Mouse (Mus musculus) heart, embryonic 14.5 days (tissue): ENCODE measurements around the gene Myrfl. TPM values are rescaled to one million over a fixed set of nuclear protein-coding genes. Genes with fewer than 3 reads are reported as not detected.

ENCODE experiments used
- ATAC-seq: fragments of 200-750 bp; cut with Nextera tagmentation; 2 replicates; pipeline ENCODE4 v1.8.0; 2017; ENCODE audit warnings: low read depth, moderate TSS enrichment; ENCODE audit not compliant: insufficient number of reproducible peaks, insufficient read depth, low FRiP score
- H3K27ac ChIP-seq, 2 experiments: fragments of 200-500 bp in 1 of 2; fragments of 300-500 bp in 1 of 2; sonication (generic) in 1 of 2; replicated peaks in 1 of 2; 2 replicates each; pipeline ENCODE4 v1.5.1; 2012 to 2014; ENCODE audit warnings: low read depth in 2 of 2, low read length in 2 of 2, control low read depth in 1 of 2, mild to moderate bottlenecking in 1 of 2, mixed read lengths in 1 of 2; ENCODE audit not compliant: control insufficient read depth in 1 of 2, insufficient read depth in 1 of 2
- H3K27me3 ChIP-seq: fragments of 300-500 bp; sonication (generic); 2 replicates; pipeline ENCODE4 v1.6.1; 2014; ENCODE audit warnings: mild to moderate bottlenecking, low read length, control low read depth; ENCODE audit not compliant: control insufficient read depth, insufficient read depth
- H3K36me3 ChIP-seq: fragments of 300-500 bp; sonication (generic); 2 replicates; pipeline ENCODE4 v1.6.1; 2014; ENCODE audit warnings: mild to moderate bottlenecking, control low read depth, low read length, mixed read lengths; ENCODE audit not compliant: control insufficient read depth, insufficient read depth
- H3K4me1 ChIP-seq, 2 experiments: fragments of 200-500 bp in 1 of 2; fragments of 300-500 bp in 1 of 2; sonication (generic) in 1 of 2; 2 replicates each; pipeline ENCODE4 v1.6.1; 2012 to 2014; ENCODE audit warnings: low read length in 2 of 2, control low read depth in 1 of 2, mixed read lengths in 1 of 2; ENCODE audit not compliant: control insufficient read depth in 2 of 2, insufficient read depth in 2 of 2
- H3K4me2 ChIP-seq: fragments of 300-500 bp; sonication (generic); 2 replicates; pipeline ENCODE4 v1.6.1; 2014; ENCODE audit warnings: mild to moderate bottlenecking, low read length
- H3K4me3 ChIP-seq, 2 experiments: fragments of 200-500 bp in 1 of 2; fragments of 300-500 bp in 1 of 2; sonication (generic) in 1 of 2; 2 replicates each; pipeline ENCODE4 v1.5.1; 2012 to 2014; ENCODE audit warnings: low read length in 2 of 2, mild to moderate bottlenecking in 2 of 2, control low read depth in 1 of 2, low read depth in 1 of 2, moderate library complexity in 1 of 2; ENCODE audit not compliant: control insufficient read depth in 1 of 2, insufficient read depth in 1 of 2
- H3K9ac ChIP-seq: fragments of 300-500 bp; sonication (generic); 2 replicates; pipeline ENCODE4 v1.6.1; 2014; ENCODE audit warnings: mild to moderate bottlenecking, low read length
- H3K9me3 ChIP-seq: fragments of 300-500 bp; sonication (generic); 2 replicates; pipeline ENCODE4 v1.6.1; 2016; ENCODE audit warnings: low read length, control low read depth; ENCODE audit not compliant: control insufficient read depth
- WGBS: fragments of 180-500 bp; shearing (Covaris S2); extraction: QIAGEN DNeasy Blood & Tissue Kit; methylation state at CpG from one replicate; pipeline ENCODE4 v1.1.7; 2014; 5-methylcytosine and 5-hydroxymethylcytosine counted together
- polyA plus RNA-seq: library from polyadenylated mRNA; unstranded; fragments of >200 nt; fragmentation: Nextera tagmentation; extraction: Ambion mirVana; gene quantifications from 2 replicates; pipeline ENCODE4 v1.2.1, GENCODE M21; 2014

Myrfl gene
- polyA plus RNA-seq, 1 experiment from 2014 or later, result 0.26 TPM

DNA sequence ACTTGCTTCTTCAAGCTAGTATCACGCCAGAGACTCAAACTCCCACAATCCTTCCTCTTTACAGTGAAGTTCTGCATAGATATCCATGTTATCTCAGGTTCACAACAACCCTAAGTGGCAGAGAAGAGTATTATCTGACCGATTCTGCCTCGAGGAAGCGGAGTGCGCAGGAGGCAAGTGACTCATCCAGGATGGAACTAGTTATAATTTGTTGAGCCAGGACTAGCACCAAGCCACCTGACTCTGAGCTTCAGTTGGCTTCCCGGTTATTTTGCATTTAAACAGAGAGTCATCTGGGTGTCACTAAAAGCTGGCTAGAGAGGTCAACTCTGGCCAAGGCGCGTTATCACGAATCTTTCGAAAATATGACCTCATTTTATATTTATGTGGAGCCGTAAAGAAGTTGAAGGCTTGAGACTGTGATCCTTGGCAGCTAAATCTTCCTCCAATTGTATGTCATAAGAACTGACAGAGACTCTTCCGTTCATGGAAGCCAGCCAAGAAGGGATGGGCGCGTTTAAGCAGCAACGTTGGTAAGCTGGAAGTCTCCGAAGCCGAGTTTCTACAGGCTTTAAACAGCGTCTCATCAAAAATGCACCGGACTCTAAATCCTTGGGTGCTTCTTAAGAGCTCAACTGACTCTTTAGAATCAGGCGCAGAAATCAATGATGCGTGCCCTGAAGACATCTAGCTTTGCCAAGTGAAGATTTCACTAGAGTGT is 125.3 kb downstream of the Myrfl start:
- peaks cover 8% of the 10 kb centered on the region; the same call in 1 of the 2 replicates for H3K27me3 ChIP-seq
- H3K36me3 ChIP-seq, result no peaks in the 10 kb centered on the region
- H3K9me3 ChIP-seq, result no peaks in the 10 kb centered on the region
- H3K4me3 ChIP-seq, result peak overlapping the region; percentile 8 to 14; a peak in 3 of 4 replicates
- WGBS, result 22% methylated on average over 21 of the region's 21 CpGs
- peak overlapping the region; percentile 57 for H3K4me2 ChIP-seq
- H3K9ac ChIP-seq, result 0 out of 2 replicates have a peak overlapping the region, but pooled peaks have one; percentile 10
- peak overlapping the region; percentile 70 to 73 for H3K27ac ChIP-seq
- H3K4me1 ChIP-seq, result peaks cover 19 to 29% of the 10 kb centered on the region in 2 experiments
- 0 out of 2 replicates have a peak, but pooled peaks have one; percentile 41 for ATAC-seq

GRCm38 (mm10) chr10:116768642-116769041 is 128.1 kb downstream of the Myrfl start:
- no peak overlapping the region for H3K9ac ChIP-seq
- no peak overlapping the region for H3K4me3 ChIP-seq
- H3K4me2 ChIP-seq, result peak overlapping the region; percentile 31
- no peak for ATAC-seq
- no peaks in the 10 kb centered on the region for H3K36me3 ChIP-seq
- H3K9me3 ChIP-seq, result no peaks in the 10 kb centered on the region
- no peaks in the 10 kb centered on the region for H3K27me3 ChIP-seq
- H3K4me1 ChIP-seq, result peaks cover 19 to 29% of the 10 kb centered on the region in 2 experiments
- 26% methylated on average over 13 of the region's 13 CpGs for WGBS
- peak overlapping the region; percentile 12 to 37; a peak in 3 of 4 replicates for H3K27ac ChIP-seq

DNA sequence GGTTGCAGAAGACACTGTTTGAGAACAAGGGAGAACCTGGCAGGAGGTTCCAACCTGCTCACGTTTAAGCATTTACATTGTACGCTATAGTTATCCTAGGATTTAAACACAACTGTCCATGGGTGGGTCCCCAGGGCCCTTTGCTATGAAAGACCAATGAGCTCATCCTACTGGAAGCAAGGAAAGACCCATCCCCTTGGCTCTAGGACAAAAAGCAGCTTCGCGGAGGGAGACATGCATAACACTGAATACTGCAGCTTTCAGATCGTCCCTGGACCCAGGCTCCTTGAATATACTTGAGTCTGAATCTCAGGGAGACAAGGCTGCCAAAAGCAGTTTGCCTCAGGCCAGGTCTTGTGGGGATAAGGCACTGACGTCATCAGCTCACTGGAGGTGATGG is 130.2 kb downstream of the Myrfl start:
- H3K9ac ChIP-seq, result no peak overlapping the region
- no peaks in the 10 kb centered on the region for H3K27me3 ChIP-seq
- ATAC-seq, result no peak
- peaks cover 15 to 21% of the 10 kb centered on the region in 2 experiments for H3K4me1 ChIP-seq
- WGBS, result 69% methylated on average over 6 of the region's 6 CpGs
- H3K4me2 ChIP-seq, result no peak overlapping the region
- no peaks in the 10 kb centered on the region for H3K9me3 ChIP-seq
- H3K36me3 ChIP-seq, result no peaks in the 10 kb centered on the region
- no peak overlapping the region for H3K27ac ChIP-seq
- H3K4me3 ChIP-seq, result no peak overlapping the region

DNA sequence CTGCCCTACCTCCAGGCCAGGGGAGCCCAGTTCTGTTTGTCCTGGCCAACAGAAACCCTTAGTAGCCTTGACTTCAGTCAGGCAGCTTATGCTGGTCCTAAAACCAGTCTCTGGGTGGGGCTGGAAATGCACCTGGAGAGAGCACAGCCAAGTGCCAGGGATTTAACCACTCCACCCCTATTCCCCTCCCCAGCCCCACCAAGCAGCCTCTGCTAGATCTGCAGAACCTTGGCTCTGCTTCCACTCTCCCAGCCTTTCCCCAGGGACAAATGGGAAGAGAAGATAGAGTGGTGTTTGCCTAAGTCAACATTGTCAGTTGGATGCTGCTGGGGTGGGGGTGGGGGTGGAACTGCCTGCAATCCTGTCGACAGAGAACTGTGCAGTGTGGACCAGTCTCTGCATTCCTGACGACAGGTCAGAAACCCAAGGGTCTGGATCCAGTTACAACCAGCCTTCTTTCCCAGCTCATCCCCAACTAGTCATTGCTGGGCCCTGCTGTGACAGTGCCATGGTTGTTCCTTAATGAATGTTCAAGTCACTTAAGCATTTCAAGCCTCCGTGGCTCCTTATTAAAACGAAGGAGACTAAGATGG is 135.1 kb downstream of the Myrfl start:
- Histone ChIP-seq H3K9me3 (no peaks in the 10 kb centered on the region), H3K27me3 (no peaks in the 10 kb centered on the region), H3K4me2 (no peak overlapping the region), H3K4me3 (no peak overlapping the region), H3K36me3 (no peaks in the 10 kb centered on the region), H3K27ac (no peak overlapping the region), H3K4me1 (peaks cover 9 to 14% of the 10 kb centered on the region in 2 experiments; a peak in 3 of 4 replicates), H3K9ac (no peak overlapping the region)
- whole genome bisulfite sequencing, result 53% methylated on average over 4 of the region's 4 CpGs
- peak; percentile 43; the same call in 1 of the 2 replicates for ATAC-seq

DNA sequence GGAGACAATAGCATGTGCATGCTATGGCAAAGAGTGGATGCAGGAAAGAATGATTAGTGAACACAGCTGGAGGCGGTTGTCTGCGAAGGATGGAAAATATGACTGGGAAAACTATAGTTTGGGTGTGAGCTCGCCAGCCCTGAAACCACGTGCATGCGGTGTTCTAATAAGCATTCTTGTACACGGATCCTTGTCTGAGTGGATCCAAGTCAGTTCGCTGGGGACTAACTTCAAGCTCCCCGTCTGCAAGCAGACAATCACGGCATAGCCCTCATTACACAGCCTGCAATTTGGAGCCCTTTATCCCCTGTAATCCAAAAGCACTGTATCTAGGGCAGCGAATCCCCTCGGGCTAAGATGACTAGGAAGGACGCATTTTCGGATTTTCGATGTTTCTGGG is 136.2 kb downstream of the Myrfl start:
- Histone ChIP-seq H3K4me3 (no peak overlapping the region), H3K4me1 (peaks cover 9 to 22% of the 10 kb centered on the region in 2 experiments; a peak in 3 of 4 replicates), H3K9me3 (no peaks in the 10 kb centered on the region), H3K27me3 (no peaks in the 10 kb centered on the region), H3K4me2 (no peak overlapping the region), H3K36me3 (no peaks in the 10 kb centered on the region), H3K27ac (no peak overlapping the region), H3K9ac (no peak overlapping the region)
- 81% methylated on average over 14 of the region's 14 CpGs for WGBS
- ATAC-seq, result no peak

DNA sequence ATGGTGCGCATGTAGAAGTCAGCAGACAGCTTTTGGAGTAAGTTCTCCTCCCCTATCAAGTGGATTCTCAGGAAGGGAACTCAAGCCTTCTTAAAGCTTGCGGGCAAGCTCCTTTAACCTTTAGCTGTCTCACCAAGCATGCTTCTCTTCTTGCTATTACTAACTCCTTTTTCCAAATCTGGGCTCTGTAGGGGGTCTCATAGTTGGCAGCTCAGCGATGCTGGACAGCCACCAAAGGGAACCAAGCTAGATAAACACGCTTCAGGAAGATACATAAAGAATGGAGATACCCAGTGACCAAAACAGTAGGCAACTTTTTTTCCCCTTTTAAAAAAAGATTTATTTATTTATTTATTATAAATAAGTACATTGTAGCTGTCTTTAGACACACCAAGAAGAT is 136.9 kb downstream of the Myrfl start:
- no peak for ATAC-seq
- Histone ChIP-seq H3K36me3 (no peaks in the 10 kb centered on the region), H3K4me2 (no peak overlapping the region), H3K9me3 (no peaks in the 10 kb centered on the region), H3K4me3 (no peak overlapping the region), H3K9ac (no peak overlapping the region), H3K27me3 (no peaks in the 10 kb centered on the region), H3K4me1 (peaks cover 9 to 22% of the 10 kb centered on the region in 2 experiments; a peak in 3 of 4 replicates), H3K27ac (no peak overlapping the region)
- WGBS, result 80% methylated on average over 4 of the region's 4 CpGs

DNA sequence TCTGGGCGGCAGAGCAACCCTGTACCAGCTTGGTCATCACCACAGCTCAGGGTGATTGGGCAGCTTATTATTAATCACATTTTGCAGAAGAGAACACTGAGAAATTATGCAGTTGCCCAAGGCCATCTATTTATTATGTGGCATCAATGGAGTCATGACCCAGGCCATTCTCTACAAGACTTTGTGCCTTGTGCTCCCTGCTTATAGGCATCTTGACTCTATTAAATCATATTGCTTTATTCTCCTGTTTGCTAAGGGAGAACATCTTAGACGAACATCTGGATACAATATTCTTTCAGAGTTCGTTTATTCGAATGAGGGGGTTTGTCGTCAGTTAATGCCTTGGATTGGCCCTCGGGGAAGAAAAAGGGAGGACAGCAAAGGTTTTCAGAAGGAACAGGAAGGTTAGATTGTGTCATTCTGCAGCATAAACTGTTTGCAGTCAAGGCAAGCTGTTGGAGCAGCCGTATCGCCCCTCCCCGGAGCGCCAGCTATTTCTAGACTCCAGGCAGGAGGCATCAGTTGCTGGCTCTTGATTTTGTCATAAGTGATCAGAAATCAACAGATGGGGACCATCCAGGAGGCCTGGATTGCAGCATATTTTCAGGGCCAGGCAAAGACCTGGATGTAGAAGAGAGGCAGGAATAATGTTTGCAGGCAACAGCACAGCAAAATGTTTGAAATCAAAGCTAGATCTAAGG is 140.7 kb downstream of the Myrfl start:
- H3K4me1 ChIP-seq, result peaks cover 8 to 21% of the 10 kb centered on the region in 2 experiments
- H3K36me3 ChIP-seq, result no peaks in the 10 kb centered on the region
- H3K9ac ChIP-seq, result no peak overlapping the region
- H3K9me3 ChIP-seq, result no peaks in the 10 kb centered on the region
- no peak overlapping the region for H3K4me3 ChIP-seq
- H3K27me3 ChIP-seq, result no peaks in the 10 kb centered on the region
- no peak for ATAC-seq
- H3K4me2 ChIP-seq, result no peak overlapping the region
- 51% methylated on average over 10 of the region's 10 CpGs for WGBS
- H3K27ac ChIP-seq, result no peak overlapping the region
